Mouse (Mus musculus) spleen, postnatal 10 days (tissue): ENCODE results near the gene Prkci.

Experiments
- DNase-seq, 2 experiments: peaks; one replicate each; pipeline ENCODE4 v3.0.0; 2021 to 2022; ENCODE audit warnings: low spot score in 2 of 2

Gene Prkci

GRCm38 (mm10) chr3:31042992-31043391, 47.4 kb downstream of the Prkci start:
- no peak for DNase-seq

- peak in 1 of 2 experiments; percentile 22 for DNase-seq
These were observed 51.7 kb downstream of the Prkci start for GRCm38 (mm10) chr3:31047263-31047662.

- no peak for DNase-seq
These were observed 53.5 kb downstream of the Prkci start for GRCm38 (mm10) chr3:31049087-31049486.

- DNase-seq = no peak
These were observed 54.8 kb downstream of the Prkci start for GRCm38 (mm10) chr3:31050375-31050774.

- no peak for DNase-seq
These were observed 56.2 kb downstream of the Prkci start for GRCm38 (mm10) chr3:31051730-31052129.

- DNase-seq = no peak
These were observed 57.6 kb downstream of the Prkci start for GRCm38 (mm10) chr3:31053191-31053590.

GRCm38 (mm10) chr3:31054888-31055287, 59.3 kb downstream of the Prkci start:
- DNase-seq = no peak

GRCm38 (mm10) chr3:31056047-31056650, 60.6 kb downstream of the Prkci start:
- peak in 1 of 2 experiments; percentile 17 for DNase-seq

- DNase-seq = peak; percentile 36 to 68
These were observed 61.4 kb downstream of the Prkci start for GRCm38 (mm10) chr3:31056651-31057627.

GRCm38 (mm10) chr3:31060745-31061102, 65.2 kb downstream of the Prkci start:
- no peak for DNase-seq

- peak; percentile 28 to 43 for DNase-seq
These were observed 65.7 kb downstream of the Prkci start for GRCm38 (mm10) chr3:31061103-31061785.

- peak; percentile 34 to 50 for DNase-seq
These were observed 66.2 kb downstream of the Prkci start for GRCm38 (mm10) chr3:31061786-31062120.

- DNase-seq = no peak
These were observed 66.8 kb downstream of the Prkci start for GRCm38 (mm10) chr3:31062325-31062724.

GRCm38 (mm10) chr3:31068482-31068881, 72.9 kb downstream of the Prkci start:
- DNase-seq = no peak

- DNase-seq = no peak
These were observed 76.3 kb downstream of the Prkci start for GRCm38 (mm10) chr3:31071804-31072203.

- no peak for DNase-seq
These were observed 80.3 kb downstream of the Prkci start for GRCm38 (mm10) chr3:31075808-31076207.

GRCm38 (mm10) chr3:31077068-31077703, 81.6 kb downstream of the Prkci start:
- DNase-seq = no peak

- DNase-seq = no peak
These were observed 83.9 kb downstream of the Prkci start for GRCm38 (mm10) chr3:31079450-31079849.

GRCm38 (mm10) chr3:31080791-31081502, 85.4 kb downstream of the Prkci start:
- no peak for DNase-seq

- DNase-seq = no peak
These were observed 87.4 kb downstream of the Prkci start for GRCm38 (mm10) chr3:31082838-31083506.
